Mouse (Mus musculus) lung, adult 2 months (tissue): ENCODE measurements around the gene Trim26.

ENCODE experiments used
- CTCF ChIP-seq: fragments of 200-500 bp; IDR thresholded peaks from 2 replicates; pipeline ENCODE4 v1.5.1; 2011; ENCODE audit warnings: mild to moderate bottlenecking, low read length, control low read depth; ENCODE audit not compliant: insufficient read depth
- POLR2A ChIP-seq: fragments of 200-500 bp; IDR thresholded peaks from 2 replicates; pipeline ENCODE4 v1.6.1; 2011; ENCODE audit warnings: low read depth, mild to moderate bottlenecking, control low read depth, low read length, borderline replicate concordance; ENCODE audit errors: extremely low read depth

GRCm38 (mm10) chr17:36874636-36875035, 37.7 kb downstream of the Trim26 start:
- no peak for TF ChIP-seq CTCF
- TF ChIP-seq POLR2A = no peak
